Mouse (Mus musculus): ENCODE results near the gene Scn1b. TPM values are rescaled to one million over a fixed set of nuclear protein-coding genes. Genes with fewer than 3 reads are reported as not detected.

The Scn1b gene
- polyA plus RNA-seq, 1 experiment from 2014 or later = 2.8 TPM

GRCm38 (mm10) chr7:31144886-31145285 is 18.1 kb upstream of the Scn1b start:
- WGBS = 94% methylated on average over 16 of the region's 16 CpGs
- Histone ChIP-seq H3K4me3 (no peak overlapping the region), H3K9ac (no peak overlapping the region), H3K4me1 (peaks cover 20% of the 10 kb centered on the region), H3K27ac (no peak overlapping the region), H3K36me3 (peaks cover 51% of the 10 kb centered on the region), H3K27me3 (replicated peaks) (no peaks in the 10 kb centered on the region), H3K9me3 (no peaks in the 10 kb centered on the region), H3K4me2 (replicated peaks) (no peak overlapping the region)
- ATAC-seq (ENCODE audit: low FRiP score, low read depth) = no peak

GRCm38 (mm10) chr7:31140941-31141340 is 14.1 kb upstream of the Scn1b start:
- Histone ChIP-seq H3K9me3 (no peaks in the 10 kb centered on the region), H3K27ac (no peak overlapping the region), H3K9ac (no peak overlapping the region), H3K4me1 (no peaks in the 10 kb centered on the region), H3K4me3 (no peak overlapping the region), H3K27me3 (replicated peaks) (no peaks in the 10 kb centered on the region), H3K36me3 (peaks cover 80% of the 10 kb centered on the region), H3K4me2 (replicated peaks) (no peak overlapping the region)
- ATAC-seq (ENCODE audit: low FRiP score, low read depth) = no peak
- 98% methylated on average over 10 of the region's 10 CpGs for WGBS

GRCm38 (mm10) chr7:31140302-31140701 is 13.5 kb upstream of the Scn1b start:
- Histone ChIP-seq H3K36me3 (peaks cover 86% of the 10 kb centered on the region), H3K4me3 (no peak overlapping the region), H3K27me3 (replicated peaks) (no peaks in the 10 kb centered on the region), H3K9me3 (no peaks in the 10 kb centered on the region), H3K4me1 (no peaks in the 10 kb centered on the region), H3K4me2 (replicated peaks) (no peak overlapping the region), H3K9ac (no peak overlapping the region), H3K27ac (no peak overlapping the region)
- WGBS = 95% methylated on average over 4 of the region's 4 CpGs
- no peak for ATAC-seq (ENCODE audit: low FRiP score, low read depth)

GRCm38 (mm10) chr7:31139765-31140164 is 13.0 kb upstream of the Scn1b start:
- Histone ChIP-seq H3K9ac (no peak overlapping the region), H3K4me3 (no peak overlapping the region), H3K4me1 (no peaks in the 10 kb centered on the region), H3K36me3 (peaks cover 92% of the 10 kb centered on the region), H3K9me3 (no peaks in the 10 kb centered on the region), H3K27me3 (replicated peaks) (no peaks in the 10 kb centered on the region), H3K4me2 (replicated peaks) (no peak overlapping the region), H3K27ac (no peak overlapping the region)
- ATAC-seq (ENCODE audit: low FRiP score, low read depth) = peak; percentile 52; the same call in 1 of the 2 replicates
- 73% methylated on average over 5 of the region's 5 CpGs for WGBS

GRCm38 (mm10) chr7:31135717-31136116 is 8.9 kb upstream of the Scn1b start:
- Histone ChIP-seq H3K4me1 (no peaks in the 10 kb centered on the region), H3K4me3 (no peak overlapping the region), H3K27ac (no peak overlapping the region), H3K9me3 (no peaks in the 10 kb centered on the region), H3K9ac (no peak overlapping the region), H3K27me3 (replicated peaks) (no peaks in the 10 kb centered on the region), H3K36me3 (peaks cover 100% of the 10 kb centered on the region), H3K4me2 (replicated peaks) (no peak overlapping the region)
- 95% methylated on average over 10 of the region's 10 CpGs for WGBS
- ATAC-seq (ENCODE audit: low FRiP score, low read depth) = no peak

- Histone ChIP-seq H3K9me3 (no peaks in the 10 kb centered on the region), H3K27me3 (replicated peaks) (peaks cover 16% of the 10 kb centered on the region), H3K4me1 (peaks cover 5% of the 10 kb centered on the region), H3K9ac (no peak overlapping the region), H3K36me3 (peaks cover 87% of the 10 kb centered on the region), H3K27ac (no peak overlapping the region), H3K4me2 (replicated peaks) (no peak overlapping the region), H3K4me3 (0 out of 2 replicates have a peak overlapping the region, but pooled peaks have one; percentile 3)
- 92% methylated on average over 4 of the region's 4 CpGs for WGBS
- ATAC-seq (ENCODE audit: low FRiP score, low read depth) = no peak
Measured at GRCm38 (mm10) chr7:31131866-31132265, 5.1 kb upstream of the Scn1b start.

- no peak overlapping the region for H3K4me2 ChIP-seq (replicated peaks)
- H3K9ac ChIP-seq = no peak overlapping the region
- H3K27me3 ChIP-seq (replicated peaks) = peaks cover 26% of the 10 kb centered on the region
- H3K27ac ChIP-seq = no peak overlapping the region
- H3K4me1 ChIP-seq = peaks cover 12% of the 10 kb centered on the region
- 42% methylated on average over 4 of the region's 4 CpGs for WGBS
- no peaks in the 10 kb centered on the region for H3K9me3 ChIP-seq
- no peak overlapping the region for H3K4me3 ChIP-seq
- ATAC-seq (ENCODE audit: low FRiP score, low read depth) = no peak
- peaks cover 77% of the 10 kb centered on the region for H3K36me3 ChIP-seq
Measured at GRCm38 (mm10) chr7:31130841-31131240, 4.0 kb upstream of the Scn1b start.

GRCm38 (mm10) chr7:31130197-31130596 is 3.4 kb upstream of the Scn1b start:
- Histone ChIP-seq H3K9me3 (no peaks in the 10 kb centered on the region), H3K4me1 (peaks cover 12% of the 10 kb centered on the region), H3K4me2 (replicated peaks) (no peak overlapping the region), H3K36me3 (peaks cover 70% of the 10 kb centered on the region), H3K9ac (no peak overlapping the region), H3K27me3 (replicated peaks) (peaks cover 33% of the 10 kb centered on the region), H3K27ac (no peak overlapping the region), H3K4me3 (no peak overlapping the region)
- 95% methylated on average over 7 of the region's 7 CpGs for WGBS
- no peak for ATAC-seq (ENCODE audit: low FRiP score, low read depth)

GRCm38 (mm10) chr7:31128157-31128705 is 1.4 kb upstream of the Scn1b start:
- H3K4me1 ChIP-seq = peaks cover 12% of the 10 kb centered on the region
- no peak overlapping the region for H3K4me3 ChIP-seq
- WGBS = 66% methylated on average over 9 of the region's 9 CpGs
- peaks cover 51% of the 10 kb centered on the region for H3K36me3 ChIP-seq
- H3K27me3 ChIP-seq (replicated peaks) = peaks cover 42% of the 10 kb centered on the region
- no peak overlapping the region for H3K27ac ChIP-seq
- H3K9me3 ChIP-seq = no peaks in the 10 kb centered on the region
- no peak for ATAC-seq (ENCODE audit: low FRiP score, low read depth)
- no peak overlapping the region for H3K9ac ChIP-seq
- no peak overlapping the region for H3K4me2 ChIP-seq (replicated peaks)

- ATAC-seq (ENCODE audit: low FRiP score, low read depth) = no peak
- Histone ChIP-seq H3K9me3 (no peaks in the 10 kb centered on the region), H3K36me3 (peaks cover 31% of the 10 kb centered on the region), H3K27ac (no peak overlapping the region), H3K4me3 (peak overlapping the region; percentile 55), H3K4me2 (replicated peaks) (peak overlapping the region; percentile 94), H3K9ac (peak overlapping the region; percentile 65), H3K4me1 (peaks cover 12% of the 10 kb centered on the region), H3K27me3 (replicated peaks) (peaks cover 42% of the 10 kb centered on the region)
- WGBS = 1% methylated on average over 51 of the region's 53 CpGs
Measured at GRCm38 (mm10) chr7:31126211-31126751, 522 bp downstream of the Scn1b start.

GRCm38 (mm10) chr7:31125116-31125515 is 1.7 kb downstream of the Scn1b start:
- Histone ChIP-seq H3K36me3 (peaks cover 20% of the 10 kb centered on the region), H3K9ac (no peak overlapping the region), H3K4me3 (no peak overlapping the region), H3K9me3 (no peaks in the 10 kb centered on the region), H3K27me3 (replicated peaks) (peaks cover 42% of the 10 kb centered on the region), H3K27ac (no peak overlapping the region), H3K4me2 (replicated peaks) (no peak overlapping the region), H3K4me1 (peaks cover 12% of the 10 kb centered on the region)
- no peak for ATAC-seq (ENCODE audit: low FRiP score, low read depth)
- WGBS = 81% methylated on average over 13 of the region's 13 CpGs

GRCm38 (mm10) chr7:31124381-31124780 is 2.4 kb downstream of the Scn1b start:
- 88% methylated on average over 5 of the region's 5 CpGs for WGBS
- Histone ChIP-seq H3K27me3 (replicated peaks) (peaks cover 42% of the 10 kb centered on the region), H3K4me2 (replicated peaks) (no peak overlapping the region), H3K4me1 (peaks cover 12% of the 10 kb centered on the region), H3K9ac (no peak overlapping the region), H3K27ac (no peak overlapping the region), H3K4me3 (no peak overlapping the region), H3K36me3 (peaks cover 12% of the 10 kb centered on the region), H3K9me3 (no peaks in the 10 kb centered on the region)
- ATAC-seq (ENCODE audit: low FRiP score, low read depth) = no peak

- no peak overlapping the region for H3K4me3 ChIP-seq
- peaks cover 42% of the 10 kb centered on the region for H3K27me3 ChIP-seq (replicated peaks)
- no peak overlapping the region for H3K9ac ChIP-seq
- no peak overlapping the region for H3K27ac ChIP-seq
- peaks cover 5% of the 10 kb centered on the region for H3K36me3 ChIP-seq
- H3K9me3 ChIP-seq = no peaks in the 10 kb centered on the region
- WGBS = 82% methylated on average over 3 of the region's 3 CpGs
- no peak overlapping the region for H3K4me2 ChIP-seq (replicated peaks)
- ATAC-seq (ENCODE audit: low FRiP score, low read depth) = no peak
- peaks cover 12% of the 10 kb centered on the region for H3K4me1 ChIP-seq
Measured at GRCm38 (mm10) chr7:31123697-31124096, 3.1 kb downstream of the Scn1b start.

All from neural tube, embryonic 12.5 days (tissue).